Mouse (Mus musculus): ENCODE measurements around the gene Apaf1. TPM values are rescaled to one million over a fixed set of nuclear protein-coding genes. Genes with fewer than 3 reads are reported as not detected.

Apaf1 gene
- polyA plus RNA-seq, 1 experiment from 2014 or later: 18.3 TPM

- Histone ChIP-seq H3K4me2 (no peak overlapping the region), H3K9ac (no peak overlapping the region), H3K27ac (no peak overlapping the region), H3K36me3 (peaks cover 24% of the 10 kb centered on the region), H3K4me1 (no peaks in the 10 kb centered on the region), H3K27me3 (replicated peaks) (no peaks in the 10 kb centered on the region), H3K4me3 (replicated peaks) (no peak overlapping the region), H3K9me3 (no peaks in the 10 kb centered on the region)
- no peak for ATAC-seq (ENCODE audit: insufficient read depth, low FRiP score, low read depth)
- WGBS: 68% methylated on average over 4 of the region's 4 CpGs
Observed at GRCm38 (mm10) chr10:91109841-91110240, 27.3 kb upstream of the Apaf1 start.

- Histone ChIP-seq H3K4me1 (no peaks in the 10 kb centered on the region), H3K9me3 (no peaks in the 10 kb centered on the region), H3K36me3 (no peaks in the 10 kb centered on the region), H3K4me2 (no peak overlapping the region), H3K9ac (no peak overlapping the region), H3K4me3 (replicated peaks) (no peak overlapping the region), H3K27ac (no peak overlapping the region), H3K27me3 (replicated peaks) (no peaks in the 10 kb centered on the region)
- 80% methylated on average over 3 of the region's 3 CpGs for WGBS
- ATAC-seq (ENCODE audit: insufficient read depth, low FRiP score, low read depth): no peak
Observed at GRCm38 (mm10) chr10:91105981-91106380, 23.4 kb upstream of the Apaf1 start.

DNA sequence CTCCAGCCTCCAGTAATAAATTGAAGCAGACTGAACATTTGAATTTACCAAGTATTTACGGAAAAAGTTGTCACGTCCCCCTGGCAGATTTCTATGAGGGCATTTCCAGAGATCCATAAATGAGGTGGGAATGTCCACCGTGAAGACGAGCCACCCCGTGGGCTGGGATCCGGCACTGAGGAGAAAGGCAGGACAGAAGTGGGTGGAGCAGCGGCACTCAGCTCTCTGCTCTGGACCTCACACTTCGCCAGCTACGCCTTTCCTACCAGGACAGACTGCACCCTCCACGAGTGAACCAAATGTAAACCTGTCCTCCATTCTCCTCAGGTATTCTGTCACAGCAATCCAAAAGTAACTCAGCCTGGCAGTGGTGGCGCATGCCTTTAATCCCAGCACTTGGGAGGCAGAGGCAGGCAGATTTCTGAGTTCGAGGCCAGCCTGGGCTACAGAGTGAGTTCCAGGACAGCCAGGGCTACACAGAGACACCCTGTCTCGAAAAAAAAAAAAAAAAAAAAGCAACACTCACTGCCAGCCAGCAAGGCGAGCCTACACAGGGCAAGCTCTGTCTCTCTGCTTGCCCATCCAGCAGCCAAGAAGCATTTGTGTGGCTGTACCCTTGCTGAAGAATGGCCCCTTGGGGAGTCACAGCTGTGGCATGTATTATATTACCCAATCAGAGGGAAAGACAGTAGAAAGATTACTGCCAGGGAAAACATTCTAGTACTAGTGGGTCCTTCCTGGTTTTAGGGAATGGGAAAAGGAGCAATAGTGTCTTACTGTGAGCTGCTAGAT, 20.4 kb upstream of the Apaf1 start:
- 92% methylated on average over 14 of the region's 14 CpGs for WGBS
- no peak for ATAC-seq (ENCODE audit: insufficient read depth, low FRiP score, low read depth)
- H3K4me2 ChIP-seq: no peak overlapping the region

DNA sequence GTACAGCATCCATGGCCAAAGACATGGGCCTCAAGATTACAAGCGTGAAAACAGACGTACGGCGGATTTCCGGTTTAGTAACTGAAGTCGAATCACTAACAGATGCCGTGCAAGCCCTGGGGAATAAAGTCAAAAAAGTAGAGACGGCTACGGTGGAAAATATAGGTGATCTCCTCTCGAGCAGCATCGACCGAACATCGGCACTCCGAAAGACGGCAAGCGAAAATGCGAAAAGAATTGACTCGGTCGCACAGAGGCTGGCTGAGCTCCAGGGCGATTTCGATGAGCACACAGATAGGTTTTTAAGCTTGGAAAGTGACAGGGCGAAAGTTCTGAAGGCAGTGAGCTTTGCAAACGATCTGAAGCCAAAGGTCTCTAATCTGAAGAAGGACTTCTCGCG, 19.4 kb upstream of the Apaf1 start:
- no peak overlapping the region for H3K27ac ChIP-seq
- H3K27me3 ChIP-seq (replicated peaks): no peaks in the 10 kb centered on the region
- WGBS: 92% methylated on average over 25 of the region's 25 CpGs
- no peak overlapping the region for H3K4me2 ChIP-seq
- H3K9me3 ChIP-seq: no peaks in the 10 kb centered on the region
- no peak for ATAC-seq (ENCODE audit: insufficient read depth, low FRiP score, low read depth)
- no peaks in the 10 kb centered on the region for H3K4me1 ChIP-seq
- no peaks in the 10 kb centered on the region for H3K36me3 ChIP-seq
- H3K9ac ChIP-seq: no peak overlapping the region
- no peak overlapping the region for H3K4me3 ChIP-seq (replicated peaks)

More for the DNA sequence above, 20.4 kb upstream of the Apaf1 start:
- H3K27me3 ChIP-seq (replicated peaks): no peaks in the 10 kb centered on the region
- no peak overlapping the region for H3K4me3 ChIP-seq (replicated peaks)
- no peak overlapping the region for H3K9ac ChIP-seq
- no peak overlapping the region for H3K27ac ChIP-seq
- H3K4me1 ChIP-seq: no peaks in the 10 kb centered on the region
- H3K9me3 ChIP-seq: no peaks in the 10 kb centered on the region
- H3K36me3 ChIP-seq: no peaks in the 10 kb centered on the region

GRCm38 (mm10) chr10:91100101-91100500, 17.5 kb upstream of the Apaf1 start:
- H3K9ac ChIP-seq: no peak overlapping the region
- no peak overlapping the region for H3K27ac ChIP-seq
- no peaks in the 10 kb centered on the region for H3K4me1 ChIP-seq
- no peak overlapping the region for H3K4me2 ChIP-seq
- no peaks in the 10 kb centered on the region for H3K27me3 ChIP-seq (replicated peaks)
- WGBS: 87% methylated on average over 1 of the region's 1 CpGs
- H3K9me3 ChIP-seq: no peaks in the 10 kb centered on the region
- ATAC-seq (ENCODE audit: insufficient read depth, low FRiP score, low read depth): no peak
- no peaks in the 10 kb centered on the region; the same call in 1 of the 2 replicates for H3K36me3 ChIP-seq
- H3K4me3 ChIP-seq (replicated peaks): no peak overlapping the region

DNA sequence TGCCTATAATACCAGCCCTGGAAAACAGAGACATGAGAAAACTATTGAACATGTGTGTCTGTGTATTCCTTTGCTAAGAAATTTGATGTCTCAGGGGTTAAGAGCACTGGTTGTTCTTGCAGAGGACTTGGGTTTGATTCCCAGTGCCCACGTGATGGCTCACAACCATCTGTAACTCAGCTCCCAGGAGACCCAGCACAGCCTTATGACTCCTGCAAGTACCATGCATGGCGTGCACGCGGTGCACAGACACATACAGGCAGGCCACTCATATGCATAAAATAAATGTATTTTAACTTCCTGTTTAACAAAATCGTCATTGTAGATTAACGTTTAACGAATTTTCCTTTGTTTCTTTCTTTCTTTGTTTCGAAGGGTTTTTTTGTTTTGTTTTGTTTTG, 15.5 kb upstream of the Apaf1 start:
- H3K9me3 ChIP-seq: no peaks in the 10 kb centered on the region
- H3K4me3 ChIP-seq (replicated peaks): no peak overlapping the region
- H3K9ac ChIP-seq: no peak overlapping the region
- no peak overlapping the region for H3K4me2 ChIP-seq
- no peaks in the 10 kb centered on the region for H3K27me3 ChIP-seq (replicated peaks)
- H3K4me1 ChIP-seq: no peaks in the 10 kb centered on the region
- H3K36me3 ChIP-seq: no peaks in the 10 kb centered on the region; the same call in 1 of the 2 replicates
- 92% methylated on average over 8 of the region's 8 CpGs for WGBS
- no peak for ATAC-seq (ENCODE audit: insufficient read depth, low FRiP score, low read depth)
- H3K27ac ChIP-seq: no peak overlapping the region

DNA sequence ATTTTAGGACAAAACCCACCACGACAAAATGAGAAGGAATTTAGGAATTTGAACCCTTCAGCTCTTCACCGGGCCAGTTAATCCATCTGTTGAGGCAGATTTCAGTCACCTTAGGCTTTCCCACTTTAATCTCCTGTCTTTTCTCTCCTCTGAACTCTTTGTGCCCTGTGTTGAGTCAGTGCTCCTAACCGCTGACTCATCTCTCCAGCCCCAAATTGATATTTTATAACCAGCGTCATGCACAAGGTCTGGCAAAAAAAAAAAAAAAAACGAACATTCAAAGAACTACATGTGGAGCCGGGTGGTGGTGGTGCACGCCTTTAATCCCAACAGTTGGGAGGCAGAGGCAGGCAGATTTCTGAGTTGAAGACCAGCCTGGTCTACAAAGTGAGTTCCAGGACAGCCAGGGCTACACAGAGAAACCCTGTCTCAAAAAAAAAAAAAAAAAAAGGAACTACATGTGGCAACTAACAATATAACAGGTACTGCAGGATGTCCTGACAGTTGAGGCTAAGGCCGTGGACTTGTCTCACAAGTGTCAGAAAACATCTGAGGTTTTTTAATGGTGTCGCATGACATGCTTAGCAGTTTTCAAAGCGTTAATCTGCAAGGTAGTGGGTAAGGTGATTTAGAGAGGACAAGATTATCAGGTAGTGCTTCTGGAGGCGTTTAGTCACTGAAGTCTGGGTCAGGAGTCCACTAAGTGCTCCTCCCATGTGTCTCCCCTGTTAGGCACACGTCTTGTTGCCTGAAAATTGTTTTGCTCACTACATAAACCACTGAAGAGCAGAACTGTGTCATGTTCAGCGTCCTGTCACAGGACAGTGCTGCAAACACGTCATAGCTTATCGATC, 11.9 kb upstream of the Apaf1 start:
- H3K4me1 ChIP-seq: no peaks in the 10 kb centered on the region
- no peaks in the 10 kb centered on the region for H3K27me3 ChIP-seq (replicated peaks)
- H3K9me3 ChIP-seq: no peaks in the 10 kb centered on the region
- no peak overlapping the region for H3K4me2 ChIP-seq
- 77% methylated on average over 15 of the region's 15 CpGs for WGBS
- ATAC-seq (ENCODE audit: insufficient read depth, low FRiP score, low read depth): no peak
- no peak overlapping the region for H3K4me3 ChIP-seq (replicated peaks)
- no peaks in the 10 kb centered on the region; the same call in 1 of the 2 replicates for H3K36me3 ChIP-seq
- no peak overlapping the region for H3K9ac ChIP-seq
- H3K27ac ChIP-seq: no peak overlapping the region

DNA sequence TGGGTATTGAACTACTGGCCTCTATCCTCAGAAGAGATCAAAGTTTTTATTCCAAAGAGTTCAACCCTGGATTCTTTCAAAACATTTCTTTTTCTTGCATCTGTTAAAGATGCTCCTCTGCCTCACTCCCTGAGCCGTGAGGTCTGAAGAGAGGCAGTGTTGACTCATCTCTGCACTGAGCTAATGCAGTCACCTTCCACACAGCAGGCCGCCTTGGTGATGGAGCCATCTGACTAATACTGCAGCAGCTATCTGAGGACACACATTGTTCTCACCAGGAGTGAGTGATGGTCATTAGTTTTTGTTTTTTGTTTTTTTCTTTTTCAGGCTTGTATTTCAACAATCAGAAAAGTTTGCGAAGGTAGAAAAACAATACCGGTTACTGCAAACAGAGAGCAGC, 10.2 kb upstream of the Apaf1 start:
- Histone ChIP-seq H3K27ac (no peak overlapping the region), H3K9ac (no peak overlapping the region), H3K4me2 (no peak overlapping the region), H3K4me3 (replicated peaks) (no peak overlapping the region), H3K9me3 (no peaks in the 10 kb centered on the region), H3K36me3 (no peaks in the 10 kb centered on the region; the same call in 1 of the 2 replicates), H3K27me3 (replicated peaks) (no peaks in the 10 kb centered on the region), H3K4me1 (no peaks in the 10 kb centered on the region)
- 83% methylated on average over 4 of the region's 4 CpGs for WGBS
- no peak for ATAC-seq (ENCODE audit: insufficient read depth, low FRiP score, low read depth)

GRCm38 (mm10) chr10:91083393-91083927, 890 bp upstream of the Apaf1 start:
- H3K9ac ChIP-seq: peak overlapping the region; percentile 68
- H3K27ac ChIP-seq: peak overlapping the region; percentile 64
- ATAC-seq (ENCODE audit: insufficient read depth, low FRiP score, low read depth): no peak
- no peaks in the 10 kb centered on the region for H3K27me3 ChIP-seq (replicated peaks)
- peaks cover 7% of the 10 kb centered on the region; the same call in 1 of the 2 replicates for H3K36me3 ChIP-seq
- peak overlapping the region; percentile 72 for H3K4me3 ChIP-seq (replicated peaks)
- no peaks in the 10 kb centered on the region for H3K9me3 ChIP-seq
- peak overlapping the region; percentile 60 for H3K4me2 ChIP-seq
- 0 out of 2 replicates have a peak, but pooled peaks cover 3% of the 10 kb centered on the region for H3K4me1 ChIP-seq
- 37% methylated on average over 12 of the region's 12 CpGs for WGBS

DNA sequence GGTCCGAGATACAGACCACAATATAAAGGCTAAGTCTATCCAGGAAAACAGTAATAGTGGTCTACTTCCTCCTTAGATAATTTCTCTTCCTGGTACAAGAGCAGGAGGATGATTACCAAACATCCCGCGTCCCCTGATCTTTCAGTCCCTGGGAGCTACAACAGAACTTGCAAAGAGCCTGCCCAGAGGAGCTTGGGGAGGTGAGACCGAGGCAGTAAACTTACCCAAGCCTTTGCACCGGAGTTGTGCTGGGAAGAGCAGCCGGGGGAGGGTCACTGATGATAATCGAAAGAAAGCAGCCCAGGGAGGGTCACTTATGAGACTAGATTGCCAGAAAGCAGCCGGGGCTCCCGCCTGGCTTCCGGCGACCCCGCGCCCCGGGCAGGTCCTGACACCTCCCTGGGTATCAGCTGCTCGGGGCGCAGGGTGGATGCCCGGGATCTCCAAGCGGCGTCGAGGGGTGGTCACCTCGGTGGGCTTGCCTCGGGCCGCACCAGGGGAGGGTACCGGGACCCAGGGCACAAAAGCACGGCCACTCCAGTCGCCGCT, 537 bp downstream of the Apaf1 start:
- under 1% methylated on average over 27 of the region's 27 CpGs for WGBS

GRCm38 (mm10) chr10:91080540-91080939, 2.0 kb downstream of the Apaf1 start:
- H3K9me3 ChIP-seq: no peaks in the 10 kb centered on the region
- H3K4me1 ChIP-seq: 0 out of 2 replicates have a peak, but pooled peaks cover 3% of the 10 kb centered on the region
- WGBS: 81% methylated on average over 5 of the region's 5 CpGs
- H3K27me3 ChIP-seq (replicated peaks): no peaks in the 10 kb centered on the region
- H3K9ac ChIP-seq: no peak overlapping the region
- H3K27ac ChIP-seq: no peak overlapping the region
- ATAC-seq (ENCODE audit: insufficient read depth, low FRiP score, low read depth): no peak
- H3K4me2 ChIP-seq: no peak overlapping the region
- H3K4me3 ChIP-seq (replicated peaks): no peak overlapping the region
- peaks cover 14% of the 10 kb centered on the region for H3K36me3 ChIP-seq

More for the DNA sequence above, 537 bp downstream of the Apaf1 start:
- no peaks in the 10 kb centered on the region for H3K27me3 ChIP-seq (replicated peaks)
- peak overlapping the region; percentile 76 for H3K9ac ChIP-seq
- H3K4me2 ChIP-seq: peak overlapping the region; percentile 67
- H3K36me3 ChIP-seq: peaks cover 8% of the 10 kb centered on the region; the same call in 1 of the 2 replicates
- peak overlapping the region; percentile 68 for H3K27ac ChIP-seq
- H3K9me3 ChIP-seq: no peaks in the 10 kb centered on the region
- ATAC-seq (ENCODE audit: insufficient read depth, low FRiP score, low read depth): peak; percentile 11
- peak overlapping the region; percentile 72 for H3K4me3 ChIP-seq (replicated peaks)
- H3K4me1 ChIP-seq: 0 out of 2 replicates have a peak, but pooled peaks cover 3% of the 10 kb centered on the region
